ENCODE assay signal across 20 mouse cellular contexts in the genomic region with DNA sequence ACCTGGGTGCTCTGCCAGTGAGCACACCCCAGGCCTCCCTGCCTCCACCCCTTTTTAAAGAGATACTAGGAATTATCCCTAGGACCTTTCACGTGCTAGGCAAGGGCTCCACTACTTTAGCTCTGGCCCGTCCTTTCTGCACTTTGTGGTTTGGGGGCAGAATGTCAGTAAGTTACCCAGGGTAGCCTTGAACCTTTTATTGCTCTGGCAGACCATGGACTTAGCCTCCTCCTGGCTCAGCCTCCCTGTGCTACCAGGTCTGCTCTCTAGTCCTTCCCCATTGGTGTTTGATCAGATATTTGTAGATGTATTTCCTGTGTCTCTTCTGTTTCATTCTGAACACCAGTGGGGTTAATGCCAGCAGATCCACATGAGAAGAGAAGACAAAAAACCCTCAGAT. TPM values are rescaled to one million over a fixed set of nuclear protein-coding genes. Genes with fewer than 3 reads are reported as not detected.
DNase-seq lines count a peak whose midpoint lies in the region; ATAC-seq lines count a peak whose summit lies in the region.
"Had no signal": no experiment of that assay in that cellular context is flagged by ENCODE, and none has a peak within 500 bp of the region (broad histone marks: within the 10 kb centered on the region; RNA-seq: fewer than 3 reads in every experiment).

No protein-coding gene starts in this region.

- H3K4me2 ChIP-seq in hindbrain, embryonic 14.5 days (replicated peaks), result no peak overlapping the region
- peak overlapping the region; percentile 37 for H3K4me2 ChIP-seq in liver, embryonic 13.5 days
- H3K4me2 ChIP-seq: embryonic facial prominence, embryonic 12.5 days; stomach, embryonic 15.5 days had no signal

- no peak overlapping the region for H3K9ac ChIP-seq in hindbrain, embryonic 14.5 days
- H3K9ac ChIP-seq in liver, embryonic 13.5 days, result peak overlapping the region; percentile 70
- H3K9ac ChIP-seq: embryonic facial prominence, embryonic 12.5 days; stomach, embryonic 15.5 days had no signal

- peak overlapping the region; percentile 37; the same call in 1 of the 2 replicates for H3K27ac ChIP-seq in heart, embryonic 10.5 days
- peak overlapping the region; percentile 20; the same call in 1 of the 2 replicates for H3K27ac ChIP-seq in hindbrain, embryonic 14.5 days
- H3K27ac ChIP-seq in liver, embryonic 13.5 days, result peak overlapping the region; percentile 96
- H3K27ac ChIP-seq: macrophage; stomach, embryonic 15.5 days had no signal

- peaks cover 83% of the 10 kb centered on the region for H3K4me1 ChIP-seq in heart, embryonic 10.5 days
- peaks cover 50% of the 10 kb centered on the region for H3K4me1 ChIP-seq in hindbrain, embryonic 14.5 days (replicated peaks; ENCODE audit: control insufficient read depth, insufficient read depth, low read length)
- H3K4me1 ChIP-seq in liver, embryonic 13.5 days (replicated peaks), result peaks cover 100% of the 10 kb centered on the region

- peaks cover 44% of the 10 kb centered on the region for H3K27me3 ChIP-seq in heart, embryonic 10.5 days (ENCODE audit: insufficient read depth, poor library complexity, severe bottlenecking)
- no peaks in the 10 kb centered on the region for H3K27me3 ChIP-seq in hindbrain, embryonic 14.5 days (ENCODE audit: control insufficient read depth, insufficient read depth, low read length)
- no peaks in the 10 kb centered on the region for H3K27me3 ChIP-seq in liver, embryonic 13.5 days
- H3K27me3 ChIP-seq: embryonic facial prominence, embryonic 12.5 days; Patski; stomach, embryonic 15.5 days had no signal

- 0 out of 2 replicates have a peak, but pooled peaks have one; percentile 41 for ATAC-seq in erythroblast, adult 5-6 weeks (replicated peaks; ENCODE audit: low FRiP score, poor library complexity, severe bottlenecking)
- ATAC-seq in hindbrain, embryonic 14.5 days (ENCODE audit: low FRiP score), result no peak
- no peak for ATAC-seq in liver, embryonic 13.5 days (ENCODE audit: low read depth)
- no peak for ATAC-seq in cerebellum, adult (ENCODE audit: insufficient number of reproducible peaks, low FRiP score, low TSS enrichment)
- ATAC-seq: activated CD4-positive, CD25-positive, alpha-beta regulatory T cell, adult 4 months; intestine, embryonic 16.5 days; Patski had no signal

- no peaks in the 10 kb centered on the region for H3K9me3 ChIP-seq in heart, embryonic 10.5 days
- no peaks in the 10 kb centered on the region for H3K9me3 ChIP-seq in hindbrain, embryonic 14.5 days (ENCODE audit: control insufficient read depth, low read length)
- H3K9me3 ChIP-seq in liver, embryonic 13.5 days (replicated peaks), result no peaks in the 10 kb centered on the region
- H3K9me3 ChIP-seq: embryonic facial prominence, embryonic 12.5 days; stomach, embryonic 15.5 days had no signal

- intact Hi-C loops in heart, postnatal 25 days (cut with DNase I), result no loop called here

- peak; percentile 56 for DNase-seq in heart, embryonic 10.5 days (ENCODE audit: low spot score)
- DNase-seq in heart, postnatal 25 days (ENCODE audit: low spot score), result no peak
- DNase-seq in hindbrain, embryonic 14.5 days (ENCODE audit: low spot score), result no peak
- no peak for DNase-seq in liver, embryonic 13.5 days
- DNase-seq in kidney, postnatal 14 days, result no peak
- DNase-seq in gastrocnemius, postnatal 25 days, result no peak
- DNase-seq: adrenal gland, postnatal 14 days; gastrocnemius, postnatal 10 days; heart, postnatal 14 days; lung, adult 2 months; midbrain, embryonic 14.5 days; right cerebral cortex, postnatal 14 days had no signal

- 78% methylated on average over 2 of the region's 2 CpGs for WGBS in heart, embryonic 10.5 days
- 82% methylated on average over 2 of the region's 2 CpGs for WGBS in hindbrain, embryonic 14.5 days
- 36% methylated on average over 2 of the region's 2 CpGs for WGBS in liver, embryonic 13.5 days (ENCODE audit: insufficient replicate concordance)

- no peak overlapping the region for H3K4me3 ChIP-seq in heart, embryonic 10.5 days
- no peak overlapping the region for H3K4me3 ChIP-seq in hindbrain, embryonic 14.5 days (replicated peaks; ENCODE audit: low read length)
- H3K4me3 ChIP-seq in liver, embryonic 13.5 days (replicated peaks), result no peak overlapping the region
- H3K4me3 ChIP-seq: embryonic facial prominence, embryonic 12.5 days; stomach, embryonic 15.5 days had no signal

- peaks cover 12% of the 10 kb centered on the region; the same call in 1 of the 2 replicates for H3K36me3 ChIP-seq in heart, embryonic 10.5 days
- peaks cover 11% of the 10 kb centered on the region; the same call in 1 of the 2 replicates for H3K36me3 ChIP-seq in hindbrain, embryonic 14.5 days (replicated peaks; ENCODE audit: control insufficient read depth, insufficient read depth)
- peaks cover 14% of the 10 kb centered on the region for H3K36me3 ChIP-seq in liver, embryonic 13.5 days

RNA-seq across cellular contexts. Expression of a gene that starts 20.5 kb away (rescaled TPM):
- 6.5 and 9.2 TPM in 2 replicates for polyA plus RNA-seq in heart, embryonic 10.5 days (2016; fragmentation: Nextera tagmentation; extraction: Ambion mirVana)
- total RNA-seq in heart, postnatal 25 days (2021), result 10 to 100 TPM; 20.9 to 24.7 TPM
- 15.8 and 33.2 TPM in 2 replicates for total RNA-seq in erythroblast, adult 5-6 weeks (2015; ENCODE audit: low replicate concordance)
- total RNA-seq in erythroblast, adult 5-6 weeks (2017; ENCODE audit: low replicate concordance), result 19.6 and 29.7 TPM in 2 replicates
- 17.4 and 20.0 TPM in 2 replicates for polyA plus RNA-seq in hindbrain, embryonic 14.5 days (2014; fragmentation: Nextera tagmentation; extraction: Ambion mirVana)
- polyA plus RNA-seq in liver, embryonic 13.5 days (2015; fragmentation: Nextera tagmentation; extraction: Ambion mirVana), result 4.2 and 4.9 TPM in 2 replicates
- 10 to 100 TPM; 35.7 to 41.4 TPM for total RNA-seq in gastrocnemius, postnatal 25 days (2021)

RNA-seq across cellular contexts. Expression of a gene that starts 55.5 kb away (rescaled TPM):
- 72.0 and 82.0 TPM in 2 replicates for polyA plus RNA-seq in heart, embryonic 10.5 days (2016; fragmentation: Nextera tagmentation; extraction: Ambion mirVana)
- total RNA-seq in heart, postnatal 25 days (2021), result 100 to 1,000 TPM; 168 to 194 TPM
- total RNA-seq in erythroblast, adult 5-6 weeks (2015; ENCODE audit: low replicate concordance), result 1,871 and 1,887 TPM in 2 replicates
- 2,733 and 3,492 TPM in 2 replicates for total RNA-seq in erythroblast, adult 5-6 weeks (2017; ENCODE audit: low replicate concordance)
- polyA plus RNA-seq in hindbrain, embryonic 14.5 days (2014; fragmentation: Nextera tagmentation; extraction: Ambion mirVana), result 54.0 and 65.1 TPM in 2 replicates
- polyA plus RNA-seq in liver, embryonic 13.5 days (2015; fragmentation: Nextera tagmentation; extraction: Ambion mirVana), result 262 and 322 TPM in 2 replicates
- 100 to 1,000 TPM; 192 to 211 TPM for total RNA-seq in gastrocnemius, postnatal 25 days (2021)

Comparison
In these comparisons a context has a peak if more than half of its experiments do, and no peak if none do; other contexts are left out.
1. H3K27ac ChIP-seq: peak in every context shown above with its lines; median percentile 96 in liver, embryonic 13.5 days; 37 in heart, embryonic 10.5 days; 20 in hindbrain, embryonic 14.5 days.
2. RNA of a gene that starts 55.5 kb away (total RNA-seq): 1,871 to 3,492 TPM in erythroblast, adult 5-6 weeks; 192 to 211 TPM in gastrocnemius, postnatal 25 days and 168 to 194 TPM in heart, postnatal 25 days; every median in the first group is over 4 times any median in the second.